Mouse (Mus musculus): ENCODE results near the gene Slc35f4. TPM values are rescaled to one million over a fixed set of nuclear protein-coding genes. Genes with fewer than 3 reads are reported as not detected.

Gene Slc35f4
- polyA plus RNA-seq, 1 experiment from 2014 or later: 6.6 TPM

DNA sequence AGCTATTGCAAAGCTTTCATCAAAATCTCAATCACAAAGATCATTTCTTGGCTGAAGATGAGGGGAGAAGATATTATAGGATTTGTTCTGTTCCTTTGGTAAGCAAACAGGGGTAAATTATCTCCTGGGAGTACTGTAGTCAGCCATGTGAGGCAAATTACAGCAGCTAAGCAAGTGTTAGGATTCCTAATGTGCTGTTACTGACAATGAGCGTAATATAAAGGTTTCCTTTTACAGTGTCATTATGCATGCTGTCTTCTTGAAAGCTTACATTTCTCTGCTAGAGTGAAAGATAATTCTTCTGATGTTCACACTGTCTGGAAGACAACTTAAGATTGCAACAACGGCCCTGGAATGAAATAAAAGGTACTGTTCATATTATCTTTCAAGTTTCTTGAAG lies 192.0 kb downstream of the Slc35f4 start:
- Histone ChIP-seq H3K9me3 (replicated peaks; ENCODE audit: control insufficient read depth, low read length) (no peaks in the 10 kb centered on the region), H3K27me3 (replicated peaks; ENCODE audit: control insufficient read depth, insufficient read depth, low read length) (no peaks in the 10 kb centered on the region), H3K27ac (ENCODE audit: low read depth, low read length) (no peak overlapping the region), H3K9ac (ENCODE audit: low read length) (no peak overlapping the region), H3K4me3 (ENCODE audit: low read depth, low read length) (no peak overlapping the region), H3K4me2 (ENCODE audit: low read length) (no peak overlapping the region), H3K4me1 (ENCODE audit: control insufficient read depth, insufficient read depth, low read length) (no peaks in the 10 kb centered on the region), H3K36me3 (ENCODE audit: control insufficient read depth, insufficient read depth, low read length) (no peaks in the 10 kb centered on the region)
- DNase-seq (ENCODE audit: low spot score): peak; percentile 8
- ATAC-seq: no peak
- 86% methylated on average over 2 of the region's 2 CpGs for WGBS

DNA sequence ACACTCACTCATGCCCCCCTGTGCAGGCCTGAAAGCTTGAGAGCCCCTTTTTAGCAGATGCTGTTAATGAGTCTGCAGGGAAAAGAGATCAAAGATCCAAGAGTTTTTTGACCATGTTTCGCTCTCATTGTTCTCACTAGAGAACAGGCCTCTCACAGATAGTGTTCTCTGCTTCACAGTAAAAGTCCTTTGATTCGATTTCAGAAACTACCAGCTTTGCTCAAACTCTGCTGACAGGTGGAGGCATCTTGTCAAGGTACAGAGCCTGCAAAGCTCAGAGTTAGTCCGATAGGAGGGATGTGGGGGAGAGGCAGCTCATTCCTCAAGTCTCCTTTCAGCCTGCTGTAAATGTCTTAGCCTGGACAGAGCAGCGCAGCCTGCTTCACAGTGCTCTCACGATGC lies 209.4 kb downstream of the Slc35f4 start:
- ATAC-seq (peak; percentile 55), DNase-seq (ENCODE audit: low spot score) (peak; percentile 35)
- H3K4me3 ChIP-seq (ENCODE audit: low read depth, low read length): no peak overlapping the region
- peaks cover 7% of the 10 kb centered on the region for H3K4me1 ChIP-seq (ENCODE audit: control insufficient read depth, insufficient read depth, low read length)
- no peak overlapping the region for H3K4me2 ChIP-seq (ENCODE audit: low read length)
- no peaks in the 10 kb centered on the region for H3K27me3 ChIP-seq (replicated peaks; ENCODE audit: control insufficient read depth, insufficient read depth, low read length)
- no peaks in the 10 kb centered on the region for H3K36me3 ChIP-seq (ENCODE audit: control insufficient read depth, insufficient read depth, low read length)
- 7% methylated on average over 5 of the region's 5 CpGs for WGBS
- no peak overlapping the region for H3K9ac ChIP-seq (ENCODE audit: low read length)
- H3K27ac ChIP-seq (ENCODE audit: low read depth, low read length): no peak overlapping the region
- no peaks in the 10 kb centered on the region for H3K9me3 ChIP-seq (replicated peaks; ENCODE audit: control insufficient read depth, low read length)

DNA sequence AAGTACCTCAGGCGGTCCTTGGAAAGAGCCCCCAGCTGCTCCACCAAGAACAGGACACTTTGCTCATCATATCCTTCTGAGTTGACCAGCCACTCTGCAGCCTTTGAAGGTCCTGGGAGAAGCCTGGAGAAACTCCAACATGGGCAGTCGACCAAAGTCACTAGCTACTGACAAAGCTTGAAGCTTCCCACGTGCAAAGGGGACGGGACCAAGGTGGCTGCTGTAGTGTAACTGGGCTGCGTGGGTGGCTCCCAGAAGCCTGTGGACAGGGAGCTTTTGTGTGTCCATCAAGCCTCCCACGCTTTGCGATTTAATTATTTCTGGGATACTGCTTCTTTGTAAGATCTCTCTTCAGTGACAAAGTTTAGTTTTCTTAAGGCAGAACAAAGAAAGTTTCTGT lies 211.9 kb downstream of the Slc35f4 start:
- no peak overlapping the region for H3K9ac ChIP-seq (ENCODE audit: low read length)
- H3K27ac ChIP-seq (ENCODE audit: low read depth, low read length): no peak overlapping the region
- H3K4me1 ChIP-seq (ENCODE audit: control insufficient read depth, insufficient read depth, low read length): peaks cover 12% of the 10 kb centered on the region
- H3K36me3 ChIP-seq (ENCODE audit: control insufficient read depth, insufficient read depth, low read length): no peaks in the 10 kb centered on the region
- DNase-seq (ENCODE audit: low spot score): no peak
- no peak overlapping the region for H3K4me2 ChIP-seq (ENCODE audit: low read length)
- 22% methylated on average over 7 of the region's 7 CpGs for WGBS
- H3K9me3 ChIP-seq (replicated peaks; ENCODE audit: control insufficient read depth, low read length): no peaks in the 10 kb centered on the region
- H3K27me3 ChIP-seq (replicated peaks; ENCODE audit: control insufficient read depth, insufficient read depth, low read length): no peaks in the 10 kb centered on the region
- H3K4me3 ChIP-seq (ENCODE audit: low read depth, low read length): no peak overlapping the region
- no peak for ATAC-seq

DNA sequence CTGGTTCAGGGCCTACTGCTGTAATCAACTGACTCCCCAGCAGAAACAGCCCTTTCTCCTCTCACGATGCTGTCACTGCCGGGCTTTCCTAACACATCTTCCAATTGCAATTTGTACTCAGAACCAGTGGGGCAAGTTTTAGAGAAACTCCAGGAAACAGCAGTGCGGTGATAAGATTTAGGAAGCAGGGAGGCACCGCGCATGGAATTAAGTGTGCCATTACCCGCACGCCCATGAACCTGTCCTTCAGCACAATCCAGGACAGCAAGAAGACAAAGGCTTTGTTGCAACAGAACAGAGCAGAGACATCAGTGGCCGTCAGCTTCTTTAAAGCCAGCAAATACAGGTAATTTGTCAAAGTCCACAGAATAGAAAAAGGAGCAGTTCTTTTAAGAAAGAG lies 212.5 kb downstream of the Slc35f4 start:
- no peak for ATAC-seq

DNA sequence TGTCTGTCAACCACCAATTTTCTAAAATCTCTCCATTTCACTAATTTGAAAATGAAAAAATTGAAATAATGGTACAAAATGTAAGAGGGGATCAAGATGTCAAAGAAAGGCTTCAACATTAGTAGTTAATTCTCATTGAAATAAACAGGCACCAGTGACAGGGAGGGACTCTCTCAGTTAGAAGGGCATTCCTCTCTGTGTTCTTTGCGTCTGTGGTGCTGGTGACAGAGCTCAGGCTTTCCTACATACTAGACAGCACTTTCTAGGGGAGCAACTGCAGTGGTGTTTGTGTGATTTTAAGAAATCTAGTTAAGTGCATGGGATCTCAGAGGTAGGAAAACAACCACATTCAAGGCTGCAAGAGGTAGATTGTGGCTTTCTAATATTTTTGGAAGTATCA lies 214.3 kb downstream of the Slc35f4 start:
- no peaks in the 10 kb centered on the region for H3K9me3 ChIP-seq (replicated peaks; ENCODE audit: control insufficient read depth, low read length)
- DNase-seq (ENCODE audit: low spot score) (no peak), ATAC-seq (peak; percentile 65; the same call in 1 of the 2 replicates)
- WGBS: 22% methylated on average over 1 of the region's 1 CpGs
- H3K9ac ChIP-seq (ENCODE audit: low read length): no peak overlapping the region
- H3K4me1 ChIP-seq (ENCODE audit: control insufficient read depth, insufficient read depth, low read length): peaks cover 10% of the 10 kb centered on the region
- no peaks in the 10 kb centered on the region for H3K36me3 ChIP-seq (ENCODE audit: control insufficient read depth, insufficient read depth, low read length)
- H3K27ac ChIP-seq (ENCODE audit: low read depth, low read length): peak overlapping the region; percentile 68; the same call in 1 of the 2 replicates
- no peak overlapping the region for H3K4me3 ChIP-seq (ENCODE audit: low read depth, low read length)
- H3K4me2 ChIP-seq (ENCODE audit: low read length): no peak overlapping the region
- no peaks in the 10 kb centered on the region for H3K27me3 ChIP-seq (replicated peaks; ENCODE audit: control insufficient read depth, insufficient read depth, low read length)

More for the DNA sequence above, 212.5 kb downstream of the Slc35f4 start:
- no peak overlapping the region for H3K27ac ChIP-seq (ENCODE audit: low read depth, low read length)
- no peaks in the 10 kb centered on the region for H3K27me3 ChIP-seq (replicated peaks; ENCODE audit: control insufficient read depth, insufficient read depth, low read length)
- no peak overlapping the region for H3K9ac ChIP-seq (ENCODE audit: low read length)
- H3K9me3 ChIP-seq (replicated peaks; ENCODE audit: control insufficient read depth, low read length): no peaks in the 10 kb centered on the region
- H3K4me3 ChIP-seq (ENCODE audit: low read depth, low read length): no peak overlapping the region
- WGBS: 76% methylated on average over 8 of the region's 8 CpGs
- H3K4me1 ChIP-seq (ENCODE audit: control insufficient read depth, insufficient read depth, low read length): peaks cover 12% of the 10 kb centered on the region
- H3K36me3 ChIP-seq (ENCODE audit: control insufficient read depth, insufficient read depth, low read length): no peaks in the 10 kb centered on the region
- no peak for DNase-seq (ENCODE audit: low spot score)
- no peak overlapping the region for H3K4me2 ChIP-seq (ENCODE audit: low read length)

DNA sequence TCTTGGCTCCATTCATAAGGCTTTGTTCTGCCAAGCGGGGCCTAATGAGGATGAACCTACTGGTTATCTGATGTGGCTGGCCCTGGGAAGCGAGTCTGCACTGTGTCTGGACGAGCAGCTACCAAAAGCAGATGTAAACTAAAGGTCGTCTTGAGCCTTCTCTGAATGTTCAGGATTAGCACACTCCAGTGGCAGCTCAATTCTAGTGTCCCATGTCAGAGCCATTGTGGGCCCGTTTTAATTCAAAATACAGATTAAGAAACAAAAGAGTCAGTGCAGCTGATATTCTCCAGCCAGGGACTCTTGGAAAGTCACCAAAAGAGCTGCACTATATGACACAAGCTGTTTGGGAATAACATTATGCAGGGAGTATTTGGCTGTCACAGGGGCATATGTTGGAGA lies 214.8 kb downstream of the Slc35f4 start:
- no peak overlapping the region for H3K4me3 ChIP-seq (ENCODE audit: low read depth, low read length)
- no peaks in the 10 kb centered on the region for H3K36me3 ChIP-seq (ENCODE audit: control insufficient read depth, insufficient read depth, low read length)
- H3K9ac ChIP-seq (ENCODE audit: low read length): no peak overlapping the region
- DNase-seq (ENCODE audit: low spot score): peak; percentile 88
- no peaks in the 10 kb centered on the region for H3K9me3 ChIP-seq (replicated peaks; ENCODE audit: control insufficient read depth, low read length)
- H3K4me1 ChIP-seq (ENCODE audit: control insufficient read depth, insufficient read depth, low read length): peaks cover 7% of the 10 kb centered on the region; the same call in 1 of the 2 replicates
- H3K27ac ChIP-seq (ENCODE audit: low read depth, low read length): peak overlapping the region; percentile 65
- no peaks in the 10 kb centered on the region for H3K27me3 ChIP-seq (replicated peaks; ENCODE audit: control insufficient read depth, insufficient read depth, low read length)
- 5% methylated on average over 5 of the region's 5 CpGs for WGBS
- peak; percentile 89 for ATAC-seq
- H3K4me2 ChIP-seq (ENCODE audit: low read length): no peak overlapping the region

DNA sequence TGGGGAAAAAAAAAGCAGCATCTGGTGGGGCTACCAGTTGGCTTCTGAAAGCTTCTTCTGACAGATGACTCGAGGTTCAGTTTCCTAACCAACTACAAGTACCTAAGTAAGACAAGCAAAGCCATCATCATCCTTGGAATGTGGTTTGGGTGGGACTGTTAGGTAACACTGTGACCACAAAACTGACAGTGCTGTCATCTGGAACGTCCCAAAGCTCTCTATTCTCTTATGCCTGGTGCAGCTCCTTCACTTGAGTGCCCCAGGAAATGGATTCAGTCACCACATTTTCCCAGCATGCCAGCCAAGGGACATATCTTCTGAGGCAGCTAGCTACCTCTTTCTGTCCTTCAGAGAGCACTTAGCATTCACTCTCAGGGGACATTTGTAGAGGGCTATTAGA lies 216.2 kb downstream of the Slc35f4 start:
- no peak overlapping the region for H3K4me2 ChIP-seq (ENCODE audit: low read length)
- no peaks in the 10 kb centered on the region for H3K36me3 ChIP-seq (ENCODE audit: control insufficient read depth, insufficient read depth, low read length)
- no peaks in the 10 kb centered on the region for H3K27me3 ChIP-seq (replicated peaks; ENCODE audit: control insufficient read depth, insufficient read depth, low read length)
- no peak for ATAC-seq
- no peak overlapping the region for H3K27ac ChIP-seq (ENCODE audit: low read depth, low read length)
- 84% methylated on average over 2 of the region's 2 CpGs for WGBS
- no peak overlapping the region for H3K4me3 ChIP-seq (ENCODE audit: low read depth, low read length)
- no peak overlapping the region for H3K9ac ChIP-seq (ENCODE audit: low read length)
- H3K9me3 ChIP-seq (replicated peaks; ENCODE audit: control insufficient read depth, low read length): no peaks in the 10 kb centered on the region
- peaks cover 7% of the 10 kb centered on the region; the same call in 1 of the 2 replicates for H3K4me1 ChIP-seq (ENCODE audit: control insufficient read depth, insufficient read depth, low read length)
- DNase-seq (ENCODE audit: low spot score): no peak

DNA sequence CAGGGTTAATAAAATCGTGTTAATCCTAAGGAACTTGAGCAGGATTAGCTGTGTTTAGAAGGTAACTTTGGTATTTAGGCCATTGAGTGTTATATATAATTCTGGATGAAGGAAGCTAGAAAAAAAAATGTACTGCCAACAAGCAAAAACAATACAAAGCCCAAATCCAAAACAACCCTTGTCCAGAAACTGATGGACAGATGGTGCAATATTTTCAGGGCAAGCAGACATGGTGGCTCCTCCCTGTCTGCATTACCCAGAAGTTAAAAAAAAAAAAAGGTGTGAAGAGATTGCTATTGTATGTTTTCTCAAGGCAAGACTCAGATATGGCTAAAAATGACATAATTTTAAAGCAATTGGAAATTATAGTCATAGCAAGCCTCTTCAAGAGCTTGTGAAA lies 217.3 kb downstream of the Slc35f4 start:
- Histone ChIP-seq H3K4me2 (ENCODE audit: low read length) (no peak overlapping the region), H3K27me3 (replicated peaks; ENCODE audit: control insufficient read depth, insufficient read depth, low read length) (no peaks in the 10 kb centered on the region), H3K27ac (ENCODE audit: low read depth, low read length) (no peak overlapping the region), H3K9ac (ENCODE audit: low read length) (no peak overlapping the region), H3K4me3 (ENCODE audit: low read depth, low read length) (no peak overlapping the region), H3K36me3 (ENCODE audit: control insufficient read depth, insufficient read depth, low read length) (no peaks in the 10 kb centered on the region), H3K4me1 (ENCODE audit: control insufficient read depth, insufficient read depth, low read length) (peaks cover 5% of the 10 kb centered on the region; the same call in 1 of the 2 replicates), H3K9me3 (replicated peaks; ENCODE audit: control insufficient read depth, low read length) (no peaks in the 10 kb centered on the region)
- DNase-seq (ENCODE audit: low spot score) (peak; percentile 16), ATAC-seq (no peak)
- WGBS: 70% methylated on average over 1 of the region's 1 CpGs

DNA sequence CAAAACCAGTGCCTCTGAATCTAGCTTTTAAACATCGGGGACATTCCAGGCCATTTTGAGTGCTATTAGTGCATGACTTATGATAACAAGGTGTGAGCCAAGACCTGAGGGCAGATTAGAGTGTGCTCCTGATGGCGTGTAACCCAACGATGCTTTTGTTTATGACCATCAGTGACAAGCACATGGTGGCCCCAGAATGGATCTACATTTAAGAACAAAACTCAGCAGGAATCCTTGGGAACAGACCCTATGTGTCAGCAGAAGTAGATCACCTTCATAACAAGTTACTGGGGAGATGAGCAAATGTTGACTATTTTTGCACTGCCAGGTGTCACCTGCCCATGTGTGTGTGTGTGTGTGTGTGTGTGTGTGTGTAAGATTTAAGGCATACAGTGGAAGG lies 218.0 kb downstream of the Slc35f4 start:
- H3K27ac ChIP-seq (ENCODE audit: low read depth, low read length): no peak overlapping the region
- WGBS: 90% methylated on average over 3 of the region's 3 CpGs
- H3K4me1 ChIP-seq (ENCODE audit: control insufficient read depth, insufficient read depth, low read length): peaks cover 5% of the 10 kb centered on the region; the same call in 1 of the 2 replicates
- H3K9me3 ChIP-seq (replicated peaks; ENCODE audit: control insufficient read depth, low read length): no peaks in the 10 kb centered on the region
- H3K9ac ChIP-seq (ENCODE audit: low read length): no peak overlapping the region
- no peak for ATAC-seq
- H3K4me3 ChIP-seq (ENCODE audit: low read depth, low read length): no peak overlapping the region
- no peaks in the 10 kb centered on the region for H3K27me3 ChIP-seq (replicated peaks; ENCODE audit: control insufficient read depth, insufficient read depth, low read length)
- H3K36me3 ChIP-seq (ENCODE audit: control insufficient read depth, insufficient read depth, low read length): no peaks in the 10 kb centered on the region
- H3K4me2 ChIP-seq (ENCODE audit: low read length): no peak overlapping the region
- DNase-seq (ENCODE audit: low spot score): no peak
